Mouse (Mus musculus) lung, adult 2 months (tissue): ENCODE results near the gene Htra3.

Source experiments
- CTCF ChIP-seq: fragments of 200-500 bp; IDR thresholded peaks from 2 replicates; pipeline ENCODE4 v1.5.1; 2011; ENCODE audit warnings: mild to moderate bottlenecking, low read length, control low read depth; ENCODE audit not compliant: insufficient read depth
- POLR2A ChIP-seq: fragments of 200-500 bp; IDR thresholded peaks from 2 replicates; pipeline ENCODE4 v1.6.1; 2011; ENCODE audit warnings: low read depth, mild to moderate bottlenecking, control low read depth, low read length, borderline replicate concordance; ENCODE audit errors: extremely low read depth

DNA sequence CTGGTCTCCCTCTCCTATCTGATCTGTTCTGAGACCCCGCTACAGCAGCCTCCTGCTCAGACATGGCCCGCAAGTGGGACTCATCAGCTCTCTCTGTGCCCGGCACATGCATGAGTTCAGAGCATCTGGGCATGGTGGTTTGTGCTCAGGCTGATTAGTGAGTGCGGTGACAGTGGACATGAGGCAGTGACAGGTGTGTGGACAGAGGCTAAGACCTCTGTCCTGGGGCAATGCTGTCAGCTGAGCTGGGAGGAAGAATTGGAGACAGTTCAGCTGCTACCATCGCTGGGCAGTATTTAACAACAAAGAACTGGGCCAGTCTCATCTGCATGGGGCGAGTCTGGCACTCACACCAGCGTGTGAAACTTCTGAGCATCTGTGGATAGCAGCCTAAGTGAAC lies 2.6 kb downstream of the Htra3 start:
- TF ChIP-seq CTCF (no peak), POLR2A (no peak)
